Mouse (Mus musculus) skeletal muscle tissue, postnatal 0 days (tissue): ENCODE measurements around the gene Fancd2. TPM values are rescaled to one million over a fixed set of nuclear protein-coding genes. Genes with fewer than 3 reads are reported as not detected.

ENCODE experiments used
- microRNA-seq, 2 experiments: library from miRNA; unstranded; fragments of <30 nt; microRNA quantifications; one replicate each; pipeline ENCODE4; 2016
- polyA plus RNA-seq: library from polyadenylated mRNA; unstranded; fragments of >200 nt; fragmentation: Nextera tagmentation; extraction: Ambion mirVana; gene quantifications from 2 replicates; pipeline ENCODE4 v1.2.1, GENCODE M21; 2015

Fancd2 gene
- polyA plus RNA-seq, result 1.5 and 1.7 TPM in 2 replicates

DNA sequence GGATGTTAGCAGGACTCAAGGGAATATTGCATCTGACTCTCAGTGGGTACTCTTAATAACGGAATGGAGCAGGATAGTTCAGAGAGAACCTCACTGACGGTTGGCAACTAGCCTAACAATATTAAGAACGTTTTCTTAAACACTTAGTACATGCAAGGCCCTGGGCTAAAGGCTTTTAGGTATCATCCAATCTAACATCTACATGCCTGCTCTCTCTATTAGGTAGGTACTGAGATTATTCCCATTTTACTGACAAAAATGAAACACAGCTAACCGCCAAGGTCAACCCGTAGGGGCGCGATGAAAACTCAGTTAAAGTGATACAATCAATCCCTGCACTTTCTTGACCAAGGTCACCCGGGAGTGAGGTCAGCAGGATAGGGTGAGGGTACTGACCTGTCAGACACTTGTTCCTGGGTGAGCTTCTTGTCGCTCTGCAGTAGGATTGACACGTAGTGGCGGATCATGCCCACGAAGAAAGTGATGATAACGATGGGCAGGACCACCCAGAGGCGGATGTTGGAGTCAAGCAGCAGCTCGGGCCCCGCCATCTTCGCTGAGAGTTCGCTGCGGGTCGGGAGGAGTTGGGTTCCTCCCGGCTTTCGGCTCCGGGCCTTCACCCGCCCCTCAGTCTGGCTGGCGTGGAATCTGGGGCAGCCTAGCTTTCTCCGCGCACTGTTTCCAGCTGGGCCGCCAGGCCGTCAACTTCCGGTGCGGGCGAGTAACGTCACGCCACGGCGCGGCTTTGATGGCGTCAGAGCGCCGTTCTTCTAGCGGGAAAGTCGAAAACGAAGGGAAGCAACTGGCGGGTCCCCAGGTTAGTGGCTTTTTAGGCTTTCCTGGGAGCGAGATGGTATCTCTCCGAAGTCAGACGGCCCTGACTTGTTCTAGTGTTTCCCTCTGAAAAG, at the start of gene Fancd2, which contains the start of gene Emc3:
Fancd2 (plus strand) TSS at position 751 of the 908 bp plus-strand sequence.
Emc3 (minus strand) TSS at position 721 of the 908 bp plus-strand sequence.

DNA sequence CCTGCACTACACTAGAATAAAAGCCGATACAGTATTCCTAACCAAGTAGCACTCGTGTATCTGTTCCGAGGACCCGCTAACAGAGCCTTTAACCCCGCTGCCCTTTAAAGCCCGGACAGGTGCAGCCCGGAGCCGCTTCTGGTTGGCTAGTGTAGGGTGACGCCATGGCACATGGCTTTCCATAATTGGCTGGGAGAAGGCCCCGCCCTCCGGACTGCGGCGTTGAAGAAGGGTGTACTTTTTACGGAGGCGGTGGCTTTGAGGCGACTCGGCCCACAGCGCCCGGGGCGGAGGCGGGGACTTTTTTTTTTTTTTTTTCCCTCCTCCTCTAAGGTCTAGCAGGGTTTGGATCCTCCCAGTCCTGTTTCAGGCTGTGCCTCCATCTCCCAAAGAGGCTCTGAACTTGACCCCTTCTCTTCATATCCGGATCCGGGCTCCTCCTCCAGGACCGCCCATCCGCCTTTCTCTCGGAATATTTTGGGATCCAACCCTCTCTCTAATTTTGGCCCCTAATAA, 48.3 kb upstream of the Fancd2 start, which contains the start of gene Creld1:
Creld1 (plus strand) TSS at position 198 of the 516 bp plus-strand sequence.

GRCm38 (mm10) chr6:113501388-113502084, 29.9 kb upstream of the Fancd2 start, which contains the start of gene Prrt3:
Gene Prrt3 (minus strand): TSS chr6:113501931.

GRCm38 (mm10) chr6:113600543-113601139, 69.2 kb downstream of the Fancd2 start, which contains the start of gene Fancd2os:
Gene Fancd2os (minus strand): TSS chr6:113600715.

DNA sequence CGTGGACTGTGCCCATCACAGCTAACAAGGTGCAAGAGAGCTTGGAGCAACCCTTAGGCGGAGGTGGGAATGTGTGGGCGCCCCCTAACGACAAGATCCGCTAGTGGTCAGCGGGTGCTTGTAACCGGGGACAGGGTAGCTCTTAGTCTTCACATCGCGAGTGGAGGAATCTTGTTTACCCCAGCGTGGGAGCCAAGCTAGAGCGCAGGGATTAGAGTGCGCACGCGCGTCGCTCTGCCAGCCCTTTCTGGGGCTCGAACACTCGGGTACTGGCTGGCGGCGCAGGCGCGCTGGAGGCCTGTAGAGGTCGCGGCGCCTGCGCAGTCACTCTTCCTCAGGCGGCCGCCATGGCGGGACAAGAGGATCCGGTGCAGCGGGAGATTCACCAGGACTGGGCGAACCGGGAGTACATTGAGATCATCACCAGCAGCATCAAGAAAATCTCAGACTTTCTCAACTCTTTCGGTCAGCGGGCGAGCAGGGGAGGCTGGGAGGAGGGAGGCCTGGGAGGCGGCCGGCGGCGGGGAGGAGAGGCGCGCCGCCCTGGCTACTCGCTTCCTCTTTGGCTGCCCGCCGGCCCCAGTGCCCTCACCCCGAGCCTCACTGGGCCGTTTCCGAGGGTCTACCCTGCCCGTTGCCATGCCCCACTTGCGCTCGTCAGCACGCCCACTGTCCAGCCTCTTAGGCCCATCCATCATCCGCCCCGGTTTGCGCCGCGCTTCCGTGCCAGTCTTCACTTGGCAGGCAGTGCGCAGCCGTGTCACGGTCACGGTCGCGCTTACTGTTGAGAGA, 73.1 kb downstream of the Fancd2 start, which contains the start of gene Brk1:
Brk1 (plus strand) TSS at position 341 of the 792 bp plus-strand sequence.

GRCm38 (mm10) chr6:113623941-113624751, 92.7 kb downstream of the Fancd2 start, which contains the start of gene Vhl:
Gene Vhl (plus strand): TSS chr6:113623959.

DNA sequence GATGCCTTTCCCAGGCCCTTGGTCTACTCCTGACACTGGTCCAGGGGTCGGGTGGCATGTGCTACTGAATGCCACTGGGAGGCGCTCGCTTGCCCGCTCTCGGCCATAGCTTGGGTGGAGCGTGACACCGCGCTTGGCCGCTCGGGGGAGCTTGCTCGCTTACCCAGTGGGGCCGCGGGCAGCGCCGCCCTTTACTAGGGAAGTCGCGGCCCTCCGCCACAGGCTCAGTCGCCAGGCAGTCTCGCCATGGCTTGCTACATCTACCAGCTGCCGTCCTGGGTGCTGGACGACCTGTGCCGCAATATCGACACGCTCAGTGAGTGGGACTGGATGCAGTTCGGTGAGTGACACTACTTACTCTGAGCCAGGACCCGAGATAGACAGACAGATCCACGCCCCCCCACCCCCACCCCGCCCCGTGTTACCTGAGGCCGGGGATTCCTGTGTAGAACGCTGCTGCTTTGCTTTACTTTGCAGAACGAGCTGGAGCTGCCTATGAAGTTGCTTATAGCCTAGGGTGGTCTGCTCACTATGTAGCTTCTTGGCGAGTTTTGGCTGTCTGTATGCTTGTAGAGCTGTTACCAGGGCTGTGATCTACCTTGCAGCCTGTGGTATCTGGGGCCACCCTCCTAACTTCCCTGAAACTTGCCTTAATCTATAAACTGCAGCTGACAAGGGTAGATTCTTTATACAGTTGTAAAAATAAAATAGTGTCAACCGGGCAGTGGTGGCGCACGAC, 107.0 kb downstream of the Fancd2 start, which contains the start of gene Irak2:
Irak2 (plus strand) TSS at position 166 of the 739 bp plus-strand sequence.

Small RNA genes lying within 50 kb of the gene (microRNA-seq; reads per million reads assigned to microRNA genes)
- gene Gm23365, result 0 reads per million in 2 experiments

Other genes with a start within 250 kb of the Fancd2 start
- gene Cpne9, start 249.4 kb upstream of the Fancd2 start, polyA plus RNA-seq, result 0.09 and 0.10 TPM in 2 replicates
- gene Brpf1, start 224.5 kb upstream of the Fancd2 start, polyA plus RNA-seq, result 6.6 and 7.6 TPM in 2 replicates
- 6.9 and 7.9 TPM in 2 replicates for gene Ogg1, start 204.7 kb upstream of the Fancd2 start, polyA plus RNA-seq
- 58.2 and 77.7 TPM in 2 replicates for gene Camk1, start 187.7 kb upstream of the Fancd2 start, polyA plus RNA-seq
- gene Tada3, start 153.8 kb upstream of the Fancd2 start, polyA plus RNA-seq, result 32.0 and 32.4 TPM in 2 replicates
- 179 and 222 TPM in 2 replicates for gene Arpc4, start 153.6 kb upstream of the Fancd2 start, polyA plus RNA-seq
- gene Ttll3, start 142.4 kb upstream of the Fancd2 start, polyA plus RNA-seq, result 1.4 and 2.5 TPM in 2 replicates
- gene Rpusd3, start 112.3 kb upstream of the Fancd2 start, polyA plus RNA-seq, result 21.7 and 28.6 TPM in 2 replicates
- gene Cidec, start 95.9 kb upstream of the Fancd2 start, polyA plus RNA-seq, result 8.3 and 223 TPM in 2 replicates
- 63.9 and 64.1 TPM in 2 replicates for gene Jagn1, start 89.1 kb upstream of the Fancd2 start, polyA plus RNA-seq
- gene Il17re, start 73.2 kb upstream of the Fancd2 start, polyA plus RNA-seq, result 1.9 and 2.3 TPM in 2 replicates
- gene Il17rc, start 60.3 kb upstream of the Fancd2 start, polyA plus RNA-seq, result 12.8 and 17.1 TPM in 2 replicates
- 25.2 and 33.4 TPM in 2 replicates for gene Creld1, start 48.4 kb upstream of the Fancd2 start, polyA plus RNA-seq
- gene Prrt3, start 29.8 kb upstream of the Fancd2 start, polyA plus RNA-seq, result 0.41 and 0.55 TPM in 2 replicates
- 61.7 and 73.1 TPM in 2 replicates for gene Emc3, start within 50 bp of the Fancd2 start, polyA plus RNA-seq
- not detected in 2 replicates for gene Fancd2os, start 69.0 kb downstream of the Fancd2 start, polyA plus RNA-seq
- 143 and 159 TPM in 2 replicates for gene Brk1, start 73.1 kb downstream of the Fancd2 start, polyA plus RNA-seq
- 14.9 and 16.5 TPM in 2 replicates for gene Vhl, start 92.3 kb downstream of the Fancd2 start, polyA plus RNA-seq
- 5.6 and 5.9 TPM in 2 replicates for gene Irak2, start 106.8 kb downstream of the Fancd2 start, polyA plus RNA-seq
- 0.47 and 0.89 TPM in 2 replicates for gene Tatdn2, start 165.4 kb downstream of the Fancd2 start, polyA plus RNA-seq
- 0.27 and 0.30 TPM in 2 replicates for gene Ghrl, start 188.2 kb downstream of the Fancd2 start, polyA plus RNA-seq
- 120 and 147 TPM in 2 replicates for gene Sec13, start 209.1 kb downstream of the Fancd2 start, polyA plus RNA-seq